Mouse (Mus musculus) stomach, adult 2 months (tissue): ENCODE measurements around the gene Macf1. TPM values are rescaled to one million over a fixed set of nuclear protein-coding genes. Genes with fewer than 3 reads are reported as not detected.

ENCODE experiments used
- polyA plus RNA-seq: library from polyadenylated mRNA; depleted of rRNA; stranded (reverse); fragments of >200 nt; gene quantifications from 2 replicates; pipeline ENCODE4 v1.2.3, GENCODE M21; 2012; rRNA removed

The Macf1 gene
- 20.6 and 25.6 TPM in 2 replicates for polyA plus RNA-seq

GRCm38 (mm10) chr4:123684260-123684659, at the start of gene Macf1:
Macf1 (minus strand) TSS chr4:123684360.

DNA sequence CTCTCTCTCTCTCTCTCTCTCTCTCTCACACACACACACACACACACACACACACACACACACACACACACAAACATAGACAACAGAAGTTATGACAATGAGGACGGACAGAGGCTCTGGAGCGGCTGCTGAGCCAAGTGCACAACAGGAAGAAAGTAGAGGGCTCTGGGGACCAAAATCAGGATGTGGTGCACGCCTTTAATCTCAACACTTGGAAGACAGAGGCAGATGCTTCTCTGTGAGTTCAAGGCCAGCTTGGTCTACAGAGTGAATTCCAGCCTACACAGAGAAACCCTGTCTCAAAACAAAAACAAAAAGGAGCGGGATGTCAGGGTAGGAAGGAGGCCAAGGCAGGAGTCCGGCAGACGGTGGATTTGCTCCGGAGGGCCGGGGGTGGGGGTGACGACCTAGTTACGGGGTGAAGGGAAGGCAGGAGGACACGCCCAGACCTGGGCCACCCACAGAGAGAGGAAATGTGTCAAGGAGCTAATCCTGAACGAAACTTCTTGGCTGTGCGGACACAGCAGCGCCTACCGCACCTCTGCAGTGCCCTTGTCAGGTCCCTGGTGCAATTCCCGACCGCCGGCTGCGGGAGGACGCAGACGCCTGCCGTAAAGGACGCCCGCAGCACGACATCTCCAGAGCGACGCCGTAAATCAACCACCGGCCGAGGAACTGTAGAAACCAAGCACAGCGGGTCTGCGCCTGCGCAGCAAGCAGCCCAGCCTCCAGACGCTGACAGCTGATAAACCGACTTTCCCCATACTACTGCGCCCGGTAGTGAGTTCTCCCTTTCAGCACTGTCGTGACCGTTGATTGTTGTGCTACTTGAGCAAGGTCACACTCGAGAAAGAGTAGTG, 33.6 kb upstream of the Macf1 start, which contains the start of gene Ndufs5:
Gene Ndufs5, minus strand, starts transcription at position 629 of the 860 bp plus-strand sequence.

GRCm38 (mm10) chr4:123342642-123343470, 341.3 kb downstream of the Macf1 start, which contains the start of gene Bmp8a:
Bmp8a (minus strand) TSS chr4:123343252.

DNA sequence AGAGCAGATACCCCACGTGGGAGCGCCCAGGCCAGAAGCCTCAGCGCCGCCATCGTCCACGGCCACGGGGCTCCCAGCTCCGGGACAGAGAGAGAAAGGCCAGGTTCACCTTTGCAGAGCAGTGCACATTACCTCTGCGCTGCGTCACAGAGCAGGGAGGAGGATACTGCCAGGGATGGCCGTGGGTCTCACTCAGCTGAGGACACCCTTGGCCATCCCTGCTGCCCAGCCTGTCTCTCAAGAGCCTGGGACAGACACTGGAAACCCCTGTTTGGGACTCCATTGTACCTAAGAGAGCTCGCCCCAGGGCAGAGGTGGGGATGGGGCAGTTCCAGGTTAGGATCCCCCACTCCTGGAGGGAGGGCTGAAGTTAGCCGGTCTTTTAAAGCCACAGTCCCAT, 360.6 kb downstream of the Macf1 start, which contains the start of gene Oxct2a:
Gene Oxct2a, minus strand, starts transcription at position 101 of the 400 bp plus-strand sequence.

Other genes starting within 250 kb of the Macf1 start
- 8.3 and 13.9 TPM in 2 replicates for gene Ndufs5, start 33.8 kb upstream of the Macf1 start, polyA plus RNA-seq
- 29.0 and 57.6 TPM in 2 replicates for gene Akirin1, start 66.0 kb upstream of the Macf1 start, polyA plus RNA-seq
- 2.4 and 5.3 TPM in 2 replicates for gene Rhbdl2, start 103.5 kb upstream of the Macf1 start, polyA plus RNA-seq
- not detected in 2 replicates for gene 4933427I04Rik, start 175.3 kb upstream of the Macf1 start, polyA plus RNA-seq
- gene Mycbp, start 220.5 kb upstream of the Macf1 start, polyA plus RNA-seq: 4.1 and 4.3 TPM in 2 replicates
- 13.6 and 15.0 TPM in 2 replicates for gene Rragc, start 233.1 kb upstream of the Macf1 start, polyA plus RNA-seq
- 0.30 TPM in 1 of 2 replicates, not detected in the other for gene 4930535I16Rik, start 233.7 kb upstream of the Macf1 start, polyA plus RNA-seq